Mouse (Mus musculus) kidney, embryonic 14.5 days (tissue): ENCODE results near the gene Ror1. TPM values are rescaled to one million over a fixed set of nuclear protein-coding genes. Genes with fewer than 3 reads are reported as not detected.

Experiments used
- ATAC-seq: fragments of 200-750 bp; cut with Nextera tagmentation; 2 replicates; pipeline ENCODE4 v1.8.0; 2017; ENCODE audit warnings: moderate number of reproducible peaks, mild to moderate bottlenecking, moderate TSS enrichment, moderate library complexity; ENCODE audit not compliant: low FRiP score, low TSS enrichment
- H3K27ac ChIP-seq: fragments of 300-500 bp; sonication (generic); 2 replicates; pipeline ENCODE4 v1.5.1; 2014; ENCODE audit warnings: low read depth, mild to moderate bottlenecking, low read length, moderate library complexity, mixed read lengths
- H3K27me3 ChIP-seq: fragments of 300-500 bp; sonication (generic); 2 replicates; pipeline ENCODE4 v1.6.1; 2014; ENCODE audit warnings: mild to moderate bottlenecking, low read length; ENCODE audit not compliant: control insufficient read depth, insufficient read depth
- H3K36me3 ChIP-seq: fragments of 300-500 bp; sonication (generic); 2 replicates; pipeline ENCODE4 v1.6.1; 2014; ENCODE audit warnings: low read length, mixed read lengths; ENCODE audit not compliant: control insufficient read depth, insufficient read depth
- H3K4me1 ChIP-seq: fragments of 300-500 bp; sonication (generic); 2 replicates; pipeline ENCODE4 v1.6.1; 2014; ENCODE audit warnings: low read length, mixed read lengths; ENCODE audit not compliant: control insufficient read depth, insufficient read depth
- H3K4me2 ChIP-seq: fragments of 300-500 bp; sonication (generic); replicated peaks from 2 replicates; pipeline ENCODE4 v1.6.1; 2014; ENCODE audit warnings: low read depth, mild to moderate bottlenecking, low read length
- H3K4me3 ChIP-seq: fragments of 300-500 bp; sonication (generic); 2 replicates; pipeline ENCODE4 v1.5.1; 2014; ENCODE audit warnings: mild to moderate bottlenecking, low read length
- H3K9ac ChIP-seq: fragments of 300-500 bp; sonication (generic); 2 replicates; pipeline ENCODE4 v1.6.1; 2014; ENCODE audit warnings: low read depth, mild to moderate bottlenecking, low read length, moderate library complexity
- H3K9me3 ChIP-seq: fragments of 300-500 bp; sonication (generic); 2 replicates; pipeline ENCODE4 v1.6.1; 2016; ENCODE audit warnings: low read length; ENCODE audit not compliant: control insufficient read depth
- WGBS: fragments of 180-500 bp; shearing (Covaris S2); extraction: QIAGEN DNeasy Blood & Tissue Kit; methylation state at CpG from one replicate; pipeline ENCODE4 v1.1.7; 2014; 5-methylcytosine and 5-hydroxymethylcytosine counted together
- polyA plus RNA-seq: library from polyadenylated mRNA; unstranded; fragments of >200 nt; fragmentation: Nextera tagmentation; extraction: Ambion mirVana; gene quantifications from 2 replicates; pipeline ENCODE4 v1.2.1, GENCODE M21; 2014

Gene Ror1
- polyA plus RNA-seq, 1 experiment from 2014 or later: 12.8 TPM

- 51% methylated on average over 9 of the region's 9 CpGs for WGBS
Measured at GRCm38 (mm10) chr4:100462493-100463120, 367.0 kb downstream of the Ror1 start.

GRCm38 (mm10) chr4:100478592-100479321 is 383.2 kb downstream of the Ror1 start, which contains the start of gene Ube2u:
Gene Ube2u (plus strand): TSS chr4:100478849.
- H3K9ac ChIP-seq: no peak within 1 kb of the TSS
- peak within 1 kb of the TSS; percentile 38 for H3K4me2 ChIP-seq
- peak; percentile 90 for ATAC-seq
- no peaks in the 10 kb centered on the region for H3K36me3 ChIP-seq
- 24% methylated on average over 15 of the region's 15 CpGs for WGBS
- no peaks in the 10 kb centered on the region for H3K9me3 ChIP-seq
- no peaks in the 10 kb centered on the region for H3K27me3 ChIP-seq
- H3K27ac ChIP-seq: no peak within 1 kb of the TSS
- H3K4me3 ChIP-seq: peak within 1 kb of the TSS; percentile 17
- 0 out of 2 replicates have a peak, but pooled peaks cover 7% of the 10 kb centered on the region for H3K4me1 ChIP-seq

More at GRCm38 (mm10) chr4:100462493-100463120, 367.0 kb downstream of the Ror1 start:
- no peak overlapping the region for H3K27ac ChIP-seq
- no peaks in the 10 kb centered on the region for H3K27me3 ChIP-seq
- H3K36me3 ChIP-seq: no peaks in the 10 kb centered on the region
- no peaks in the 10 kb centered on the region for H3K4me1 ChIP-seq
- H3K4me3 ChIP-seq: no peak overlapping the region
- H3K9ac ChIP-seq: no peak overlapping the region
- no peak overlapping the region for H3K4me2 ChIP-seq
- no peak for ATAC-seq
- no peaks in the 10 kb centered on the region for H3K9me3 ChIP-seq

GRCm38 (mm10) chr4:100488447-100488846 is 392.9 kb downstream of the Ror1 start:
- H3K9ac ChIP-seq: no peak overlapping the region
- no peaks in the 10 kb centered on the region for H3K4me1 ChIP-seq
- H3K4me3 ChIP-seq: no peak overlapping the region
- no peaks in the 10 kb centered on the region for H3K9me3 ChIP-seq
- H3K36me3 ChIP-seq: no peaks in the 10 kb centered on the region
- H3K4me2 ChIP-seq: no peak overlapping the region
- whole genome bisulfite sequencing: 87% methylated on average over 3 of the region's 3 CpGs
- no peaks in the 10 kb centered on the region for H3K27me3 ChIP-seq
- no peak overlapping the region for H3K27ac ChIP-seq
- no peak for ATAC-seq

Other genes with a start within 250 kb of the Ror1 start
- gene Pgm1, start 166.4 kb upstream of the Ror1 start, polyA plus RNA-seq: 37.0 and 58.3 TPM in 2 replicates
- gene Itgb3bp, start 166.0 kb upstream of the Ror1 start, polyA plus RNA-seq: 39.6 and 63.4 TPM in 2 replicates